In the genomic region with DNA sequence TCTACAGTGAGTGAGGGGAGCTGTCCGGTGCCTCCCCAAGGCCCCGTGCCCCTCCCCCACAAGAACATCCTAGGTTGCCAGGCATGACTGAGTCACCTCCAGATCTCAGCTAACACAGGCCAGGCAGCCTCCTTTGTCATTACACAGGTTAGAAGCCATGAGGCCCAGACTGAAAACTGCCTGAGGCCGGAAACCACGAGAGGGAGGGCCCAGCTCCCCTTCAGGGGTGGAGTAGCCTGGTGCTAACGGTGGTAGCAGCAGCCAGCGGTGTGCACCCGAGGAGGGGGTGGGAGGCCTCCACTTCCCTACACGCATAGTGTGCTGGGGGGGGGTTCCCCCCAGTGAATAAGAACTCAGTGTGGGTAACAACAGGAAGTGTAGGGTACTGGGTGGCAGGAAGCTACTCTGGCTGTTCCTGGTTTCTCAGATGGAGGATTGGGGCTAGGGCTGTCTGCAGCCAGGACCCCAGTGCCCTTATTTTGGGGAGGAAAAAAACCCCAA, we compare ENCODE assay signal across 9 mouse cellular contexts. TPM values are rescaled to one million over a fixed set of nuclear protein-coding genes. Genes with fewer than 3 reads are reported as not detected.
DNase-seq lines count a peak whose midpoint lies in the region; ATAC-seq and TF ChIP-seq lines count a peak whose summit lies in the region.
"Had no signal": no experiment of that assay in that cellular context is flagged by ENCODE, and none has a peak within 500 bp of the region (broad histone marks: within the 10 kb centered on the region; RNA-seq: fewer than 3 reads in every experiment).

No protein-coding gene starts in this region.

- ATAC-seq in liver, embryonic 14.5 days (ENCODE audit: insufficient read depth), result peak; percentile 68
- ATAC-seq in midbrain, embryonic 13.5 days, result no peak

- TF ChIP-seq CTCF in lung, adult 2 months (IDR thresholded peaks at IDR 0.05; ENCODE audit: insufficient read depth, low read length), result no peak
- no peak for TF ChIP-seq CTCF in liver, embryonic 14.5 days (IDR thresholded peaks at IDR 0.05; ENCODE audit: low read depth)

- peaks cover 81% of the 10 kb centered on the region for H3K27me3 ChIP-seq in heart, embryonic 10.5 days (ENCODE audit: insufficient read depth, poor library complexity, severe bottlenecking)
- H3K27me3 ChIP-seq in liver, embryonic 14.5 days (ENCODE audit: control insufficient read depth, insufficient read depth, low read length), result peaks cover 20% of the 10 kb centered on the region
- peaks cover 43% of the 10 kb centered on the region for H3K27me3 ChIP-seq in midbrain, embryonic 13.5 days

- H3K4me2 ChIP-seq in liver, embryonic 14.5 days (ENCODE audit: low read depth), result peak overlapping the region; percentile 3; the same call in 1 of the 2 replicates
- H3K4me2 ChIP-seq in midbrain, embryonic 13.5 days (replicated peaks), result no peak overlapping the region
- H3K4me2 ChIP-seq: lung, embryonic 15.5 days had no signal

- no peaks in the 10 kb centered on the region for H3K4me1 ChIP-seq in lung, adult 2 months (ENCODE audit: control insufficient read depth, insufficient read depth, low read length)
- peaks cover 61% of the 10 kb centered on the region for H3K4me1 ChIP-seq in heart, embryonic 10.5 days
- peaks cover 0 to 11% of the 10 kb centered on the region in 2 experiments; a peak in 2 of 4 replicates for H3K4me1 ChIP-seq in liver, embryonic 14.5 days (replicated peaks; ENCODE audit: control insufficient read depth in 2 of 2, insufficient read depth in 2 of 2, low read length in 1 of 2)
- peaks cover 31% of the 10 kb centered on the region for H3K4me1 ChIP-seq in midbrain, embryonic 13.5 days (replicated peaks)

- WGBS in lung, adult 2 months, result 50% methylated on average over 8 of the region's 8 CpGs
- WGBS in heart, embryonic 10.5 days, result 60% methylated on average over 8 of the region's 8 CpGs
- 11% methylated on average over 8 of the region's 8 CpGs for WGBS in liver, embryonic 14.5 days (ENCODE audit: insufficient replicate concordance)
- 69% methylated on average over 8 of the region's 8 CpGs for WGBS in midbrain, embryonic 13.5 days

- H3K9me3 ChIP-seq in heart, embryonic 10.5 days, result no peaks in the 10 kb centered on the region
- H3K9me3 ChIP-seq in liver, embryonic 14.5 days (ENCODE audit: control insufficient read depth, low read length), result no peaks in the 10 kb centered on the region
- H3K9me3 ChIP-seq in midbrain, embryonic 13.5 days, result no peaks in the 10 kb centered on the region
- H3K9me3 ChIP-seq: lung, embryonic 15.5 days had no signal

- TF ChIP-seq EP300 in liver, embryonic 14.5 days (IDR thresholded peaks at IDR 0.05; ENCODE audit: low read depth), result no peak

- peak overlapping the region; percentile 42 for H3K27ac ChIP-seq in heart, embryonic 10.5 days
- no peak overlapping the region for H3K27ac ChIP-seq in liver, embryonic 14.5 days
- no peak overlapping the region for H3K27ac ChIP-seq in midbrain, embryonic 13.5 days
- H3K27ac ChIP-seq: lung, embryonic 15.5 days had no signal

- no peak overlapping the region for H3K4me3 ChIP-seq in lung, adult 2 months (replicated peaks; ENCODE audit: extremely low read depth, low read depth, low read length)
- H3K4me3 ChIP-seq in heart, embryonic 10.5 days, result no peak overlapping the region
- no peak overlapping the region for H3K4me3 ChIP-seq in liver, embryonic 14.5 days (ENCODE audit: insufficient read depth in 1 of 2, low read depth in 2 of 2, low read length in 2 of 2)
- H3K4me3 ChIP-seq in midbrain, embryonic 13.5 days (replicated peaks), result no peak overlapping the region
- H3K4me3 ChIP-seq: lung, embryonic 15.5 days had no signal

- no peak overlapping the region for H3K9ac ChIP-seq in liver, embryonic 14.5 days (replicated peaks)
- no peak overlapping the region for H3K9ac ChIP-seq in midbrain, embryonic 13.5 days (replicated peaks)
- H3K9ac ChIP-seq: lung, embryonic 15.5 days had no signal

- TF ChIP-seq POLR2A in lung, adult 2 months (IDR thresholded peaks at IDR 0.05; ENCODE audit: borderline replicate concordance, extremely low read depth, low read depth, low read length), result no peak

- no peaks in the 10 kb centered on the region for H3K36me3 ChIP-seq in heart, embryonic 10.5 days
- no peaks in the 10 kb centered on the region for H3K36me3 ChIP-seq in liver, embryonic 14.5 days (replicated peaks; ENCODE audit: control insufficient read depth, insufficient read depth, low read depth)
- H3K36me3 ChIP-seq in midbrain, embryonic 13.5 days, result no peaks in the 10 kb centered on the region
- H3K36me3 ChIP-seq: lung, embryonic 15.5 days had no signal

- peak; percentile 77 to 82 for DNase-seq in lung, adult 18-20 months
- DNase-seq in lung, adult 2 months, result no peak
- no peak for DNase-seq in heart, embryonic 10.5 days (ENCODE audit: low spot score)
- peak in 1 of 3 experiments; percentile 50 for DNase-seq in liver, embryonic 14.5 days (ENCODE audit: low read depth in 3 of 3, low spot score in 3 of 3)
- DNase-seq in spleen, postnatal 36 days (ENCODE audit: low spot score in 2 of 2), result peak; percentile 97
- no peak for DNase-seq in urinary bladder, adult 18-20 months (ENCODE audit: low spot score in 2 of 2)
- no peak for DNase-seq in retina, postnatal 1 day

RNA-seq across cellular contexts. Expression of a gene that starts 4.0 kb away (rescaled TPM):
- polyA plus RNA-seq in lung, adult 2 months (2012; rRNA removed), result 26.4 and 31.7 TPM in 2 replicates
- 0.92 and 1.2 TPM in 2 replicates for polyA plus RNA-seq in heart, embryonic 10.5 days (2016; fragmentation: Nextera tagmentation; extraction: Ambion mirVana)
- 2.3 and 3.5 TPM in 2 replicates for polyA plus RNA-seq in liver, embryonic 14.5 days (2012; rRNA removed)
- 2.3 and 3.5 TPM in 2 replicates for polyA plus RNA-seq in liver, embryonic 14.5 days (2014; fragmentation: Nextera tagmentation; extraction: Ambion mirVana)
- polyA plus RNA-seq in midbrain, embryonic 13.5 days (2015; fragmentation: Nextera tagmentation; extraction: Ambion mirVana), result 1.7 and 3.7 TPM in 2 replicates

RNA-seq across cellular contexts. Expression of a gene that starts 33.4 kb away (rescaled TPM):
- 0.41 and 0.50 TPM in 2 replicates for polyA plus RNA-seq in lung, adult 2 months (2012; rRNA removed)
- polyA plus RNA-seq in heart, embryonic 10.5 days (2016; fragmentation: Nextera tagmentation; extraction: Ambion mirVana), result 0.35 TPM in 1 of 2 replicates, not detected in the other
- not detected in 2 replicates for polyA plus RNA-seq in liver, embryonic 14.5 days (2012; rRNA removed)
- not detected in 2 replicates for polyA plus RNA-seq in liver, embryonic 14.5 days (2014; fragmentation: Nextera tagmentation; extraction: Ambion mirVana)
- polyA plus RNA-seq in midbrain, embryonic 13.5 days (2015; fragmentation: Nextera tagmentation; extraction: Ambion mirVana), result 0.70 and 0.71 TPM in 2 replicates

RNA-seq across cellular contexts. Expression of a gene that starts 42.7 kb away (rescaled TPM):
- polyA plus RNA-seq in lung, adult 2 months (2012; rRNA removed), result 2.9 and 4.7 TPM in 2 replicates
- polyA plus RNA-seq in heart, embryonic 10.5 days (2016; fragmentation: Nextera tagmentation; extraction: Ambion mirVana), result 6.5 and 7.9 TPM in 2 replicates
- polyA plus RNA-seq in liver, embryonic 14.5 days (2012; rRNA removed), result 2.2 and 3.5 TPM in 2 replicates
- polyA plus RNA-seq in liver, embryonic 14.5 days (2014; fragmentation: Nextera tagmentation; extraction: Ambion mirVana), result 3.4 and 4.4 TPM in 2 replicates
- polyA plus RNA-seq in midbrain, embryonic 13.5 days (2015; fragmentation: Nextera tagmentation; extraction: Ambion mirVana), result 18.8 and 20.0 TPM in 2 replicates

RNA-seq across cellular contexts. Expression of a gene that starts 43.3 kb away (rescaled TPM):
- not detected in 2 replicates for polyA plus RNA-seq in lung, adult 2 months (2012; rRNA removed)
- not detected in 2 replicates for polyA plus RNA-seq in heart, embryonic 10.5 days (2016; fragmentation: Nextera tagmentation; extraction: Ambion mirVana)
- polyA plus RNA-seq in liver, embryonic 14.5 days (2012; rRNA removed), result not detected in 2 replicates
- 0.13 TPM in 1 of 2 replicates, not detected in the other for polyA plus RNA-seq in liver, embryonic 14.5 days (2014; fragmentation: Nextera tagmentation; extraction: Ambion mirVana)
- 0.43 and 0.48 TPM in 2 replicates for polyA plus RNA-seq in midbrain, embryonic 13.5 days (2015; fragmentation: Nextera tagmentation; extraction: Ambion mirVana)
- polyA plus RNA-seq: lung, embryonic 15.5 days had no signal

RNA-seq across cellular contexts. Expression of a gene that starts 58.9 kb away (rescaled TPM):
- polyA plus RNA-seq in lung, adult 2 months (2012; rRNA removed), result 15.2 and 16.0 TPM in 2 replicates
- 1.8 and 2.8 TPM in 2 replicates for polyA plus RNA-seq in heart, embryonic 10.5 days (2016; fragmentation: Nextera tagmentation; extraction: Ambion mirVana)
- polyA plus RNA-seq in liver, embryonic 14.5 days (2012; rRNA removed), result 8.4 and 11.4 TPM in 2 replicates
- polyA plus RNA-seq in liver, embryonic 14.5 days (2014; fragmentation: Nextera tagmentation; extraction: Ambion mirVana), result 2.4 and 2.6 TPM in 2 replicates
- polyA plus RNA-seq in midbrain, embryonic 13.5 days (2015; fragmentation: Nextera tagmentation; extraction: Ambion mirVana), result 3.5 and 3.9 TPM in 2 replicates

Comparison
In these comparisons a context has a peak if more than half of its experiments do, and no peak if none do; other contexts are left out.
1. DNase-seq: peak in lung, adult 18-20 months (2 of 2) and spleen, postnatal 36 days (2 of 2); none in lung, adult 2 months (single experiment), heart, embryonic 10.5 days (single experiment), urinary bladder, adult 18-20 months (0 of 2) and retina, postnatal 1 day (single experiment).